Mouse (Mus musculus) forebrain, embryonic 16.5 days (tissue): ENCODE measurements around the gene Elmsan1. TPM values are rescaled to one million over a fixed set of nuclear protein-coding genes. Genes with fewer than 3 reads are reported as not detected.

Experiments
- polyA plus RNA-seq: library from polyadenylated mRNA; unstranded; fragments of >200 nt; fragmentation: Nextera tagmentation; extraction: Ambion mirVana; gene quantifications from 2 replicates; pipeline ENCODE4 v1.2.1, GENCODE M21; 2015

The Elmsan1 gene
- polyA plus RNA-seq, 1 experiment from 2014 or later = 3.8 TPM

Other genes with a start within 250 kb of the Elmsan1 start
- not detected in 2 replicates for gene Heatr4, start 234.0 kb downstream of the Elmsan1 start, polyA plus RNA-seq
- gene Acot2, start 231.0 kb downstream of the Elmsan1 start, polyA plus RNA-seq = 9.4 and 11.3 TPM in 2 replicates
- 72.1 and 101 TPM in 2 replicates for gene Acot1, start 209.4 kb downstream of the Elmsan1 start, polyA plus RNA-seq
- gene Acot4, start 180.5 kb downstream of the Elmsan1 start, polyA plus RNA-seq = 0.21 and 0.35 TPM in 2 replicates
- gene Gm49366, start 179.9 kb downstream of the Elmsan1 start, polyA plus RNA-seq = not detected in 2 replicates
- gene Acot3, start 166.7 kb downstream of the Elmsan1 start, polyA plus RNA-seq = 0.87 and 1.1 TPM in 2 replicates
- 0.16 TPM in 1 of 2 replicates, not detected in the other for gene Acot5, start 149.6 kb downstream of the Elmsan1 start, polyA plus RNA-seq
- gene Acot6, start 118.2 kb downstream of the Elmsan1 start, polyA plus RNA-seq = 1.4 and 1.6 TPM in 2 replicates
- 10.4 and 12.8 TPM in 2 replicates for gene Dnal1, start 104.5 kb downstream of the Elmsan1 start, polyA plus RNA-seq
- gene Pnma1, start 70.4 kb downstream of the Elmsan1 start, polyA plus RNA-seq = 5.3 and 7.2 TPM in 2 replicates
- gene Ptgr2, start 66.4 kb upstream of the Elmsan1 start, polyA plus RNA-seq = 13.2 and 15.1 TPM in 2 replicates
- 87.9 and 97.7 TPM in 2 replicates for gene Zfp410, start 98.0 kb upstream of the Elmsan1 start, polyA plus RNA-seq
- gene Coq6, start 142.8 kb upstream of the Elmsan1 start, polyA plus RNA-seq = 49.1 and 49.9 TPM in 2 replicates
- gene Fam161b, start 143.0 kb upstream of the Elmsan1 start, polyA plus RNA-seq = 15.5 and 15.6 TPM in 2 replicates
- gene Entpd5, start 190.1 kb upstream of the Elmsan1 start, polyA plus RNA-seq = 10.4 and 10.6 TPM in 2 replicates
- 4.5 and 5.0 TPM in 2 replicates for gene Bbof1, start 190.2 kb upstream of the Elmsan1 start, polyA plus RNA-seq
- gene Rnf113a2, start 198.3 kb upstream of the Elmsan1 start, polyA plus RNA-seq = 26.9 and 30.1 TPM in 2 replicates
- 33.3 and 39.9 TPM in 2 replicates for gene Aldh6a1, start 232.1 kb upstream of the Elmsan1 start, polyA plus RNA-seq
- 40.3 and 41.4 TPM in 2 replicates for gene Lin52, start 232.5 kb upstream of the Elmsan1 start, polyA plus RNA-seq